Mouse (Mus musculus) stomach, postnatal 0 days (tissue): ENCODE measurements around the gene Slc10a6.

ENCODE experiments used
- CTCF ChIP-seq: IDR thresholded peaks from 2 replicates; pipeline ENCODE4 v1.5.1; 2016; ENCODE audit warnings: antibody characterized with exemption, low read depth, mild to moderate bottlenecking, moderate library complexity
- EP300 ChIP-seq: optimal IDR thresholded peaks from 2 replicates; pipeline ENCODE3; 2016; ENCODE audit warnings: antibody characterized with exemption

GRCm38 (mm10) chr5:103596467-103597146 is 32.6 kb downstream of the Slc10a6 start:
- TF ChIP-seq CTCF = no peak
- TF ChIP-seq EP300 = peak; percentile 45
